Mouse (Mus musculus): ENCODE measurements around the gene Zc2hc1b.

DNA sequence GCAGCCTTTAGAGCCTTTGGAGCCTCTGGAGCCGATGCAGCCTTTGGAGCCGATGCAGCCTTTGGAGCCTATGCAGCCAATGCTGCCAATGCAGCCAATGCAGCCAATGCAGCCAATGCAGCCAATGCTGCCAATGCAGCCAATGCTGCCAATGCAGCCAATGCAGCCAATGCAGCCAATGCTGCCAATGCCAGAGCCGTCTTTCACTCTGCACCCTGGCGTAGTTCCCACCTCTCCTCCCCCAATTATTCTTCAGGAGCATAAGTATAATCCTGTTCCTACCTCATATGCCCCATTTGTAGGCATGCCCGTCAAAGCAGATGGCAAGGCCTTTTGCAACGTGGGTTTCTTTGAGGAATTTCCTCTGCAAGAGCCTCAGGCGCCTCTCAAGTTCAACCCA lies 49.9 kb downstream of the Zc2hc1b start:
- TF ChIP-seq FLI1 (IDR thresholded peaks at IDR 0.05; ENCODE audit: low read length): no peak
- no peak for TF ChIP-seq GATA1 (IDR thresholded peaks at IDR 0.05; ENCODE audit: borderline replicate concordance, low read length)
